Mouse (Mus musculus): ENCODE data around the gene Hspa1a.
A peak's percentile ranks its signal among the peaks of the same experiment; 100 is the strongest.

Gene Hspa1a

GRCm38 (mm10) chr17:34947606-34948005 is 24.4 kb downstream of the Hspa1a start:
- DNase-seq (ENCODE audit: low spot score) = no peak

GRCm38 (mm10) chr17:34946486-34947140 is 25.3 kb downstream of the Hspa1a start:
- DNase-seq (ENCODE audit: low spot score) = no peak

- DNase-seq (ENCODE audit: low spot score) = no peak
Observed at GRCm38 (mm10) chr17:34944362-34944761, 27.6 kb downstream of the Hspa1a start.

GRCm38 (mm10) chr17:34943128-34943815 is 28.7 kb downstream of the Hspa1a start:
- DNase-seq (ENCODE audit: low spot score) = no peak

- no peak for DNase-seq (ENCODE audit: low spot score)
Observed at GRCm38 (mm10) chr17:34941344-34942041, 30.5 kb downstream of the Hspa1a start.

- DNase-seq (ENCODE audit: low spot score) = no peak
Observed at GRCm38 (mm10) chr17:34937960-34938505, 33.9 kb downstream of the Hspa1a start.

GRCm38 (mm10) chr17:34934830-34935229 is 37.1 kb downstream of the Hspa1a start:
- DNase-seq (ENCODE audit: low spot score) = no peak

- no peak for DNase-seq (ENCODE audit: low spot score)
Observed at GRCm38 (mm10) chr17:34934031-34934430, 37.9 kb downstream of the Hspa1a start.

GRCm38 (mm10) chr17:34932287-34932686 is 39.7 kb downstream of the Hspa1a start:
- no peak for DNase-seq (ENCODE audit: low spot score)

- DNase-seq (ENCODE audit: low spot score) = peak; percentile 11
Observed at GRCm38 (mm10) chr17:34931735-34932098, 40.2 kb downstream of the Hspa1a start.

- DNase-seq (ENCODE audit: low spot score) = peak; percentile 86
Observed at GRCm38 (mm10) chr17:34931061-34931734, 40.8 kb downstream of the Hspa1a start, which contains the start of gene Neu1. TSS of gene Neu1 (plus strand) at chr17:34931253.

GRCm38 (mm10) chr17:34928841-34929240 is 43.1 kb downstream of the Hspa1a start:
- DNase-seq (ENCODE audit: low spot score) = no peak

GRCm38 (mm10) chr17:34927306-34928019 is 44.5 kb downstream of the Hspa1a start:
- DNase-seq (ENCODE audit: low spot score) = no peak

GRCm38 (mm10) chr17:34924258-34924657 is 47.7 kb downstream of the Hspa1a start:
- no peak for DNase-seq (ENCODE audit: low spot score)

GRCm38 (mm10) chr17:34922939-34923338 is 49.0 kb downstream of the Hspa1a start:
- DNase-seq (ENCODE audit: low spot score) = no peak

All from spleen, adult 12 weeks (tissue).